Mouse (Mus musculus): Measurements from ENCODE around the gene Tmem60.

DNA sequence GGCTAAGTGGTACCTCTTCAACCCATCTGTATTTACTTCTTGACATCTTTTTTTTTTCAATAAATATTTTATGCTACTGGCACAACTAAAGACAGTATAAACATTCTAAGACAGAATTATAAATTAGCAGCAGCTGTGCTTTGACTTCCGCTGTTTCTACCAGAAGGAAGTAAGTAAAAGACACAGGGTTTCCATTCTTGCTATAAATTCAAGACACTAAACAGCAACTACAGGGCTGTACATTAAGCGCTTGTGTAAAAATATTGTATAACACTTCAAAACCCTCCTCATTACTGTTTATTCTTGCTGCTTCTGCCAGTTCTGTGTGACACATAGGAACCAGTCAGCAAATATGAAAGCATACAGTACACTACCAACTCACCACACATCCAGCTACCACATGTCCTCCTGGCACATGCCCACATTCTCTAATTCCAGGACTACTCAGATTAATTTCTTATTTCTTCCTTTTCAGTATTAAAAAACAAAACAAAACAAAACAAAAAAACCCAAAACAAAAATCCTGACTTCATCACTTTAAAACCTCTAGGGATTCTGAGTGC, 16.7 kb upstream of the Tmem60 start:
- TF ChIP-seq CTCF (IDR thresholded peaks at IDR 0.05; ENCODE audit: control insufficient read depth, insufficient read depth, insufficient replicate concordance, low read depth, low read length): no peak
- no peak for TF ChIP-seq POLR2A (IDR thresholded peaks at IDR 0.05; ENCODE audit: control insufficient read depth, low read depth, low read length)

Measured in testis, adult 2 months (tissue).